Mouse (Mus musculus) B cell, adult 62 days (primary cell): ENCODE data around the gene Nmb. TPM values are rescaled to one million over a fixed set of nuclear protein-coding genes. Genes with fewer than 3 reads are reported as not detected.

Experiments
- total RNA-seq: library from RNA; stranded (reverse); gene quantifications from 4 replicates; pipeline ENCODE4 v1.2.4, GENCODE M21; 2023

Nmb gene
- total RNA-seq, result 11.8 to 17.5 TPM (median 13.8 TPM) in 4 replicates

DNA sequence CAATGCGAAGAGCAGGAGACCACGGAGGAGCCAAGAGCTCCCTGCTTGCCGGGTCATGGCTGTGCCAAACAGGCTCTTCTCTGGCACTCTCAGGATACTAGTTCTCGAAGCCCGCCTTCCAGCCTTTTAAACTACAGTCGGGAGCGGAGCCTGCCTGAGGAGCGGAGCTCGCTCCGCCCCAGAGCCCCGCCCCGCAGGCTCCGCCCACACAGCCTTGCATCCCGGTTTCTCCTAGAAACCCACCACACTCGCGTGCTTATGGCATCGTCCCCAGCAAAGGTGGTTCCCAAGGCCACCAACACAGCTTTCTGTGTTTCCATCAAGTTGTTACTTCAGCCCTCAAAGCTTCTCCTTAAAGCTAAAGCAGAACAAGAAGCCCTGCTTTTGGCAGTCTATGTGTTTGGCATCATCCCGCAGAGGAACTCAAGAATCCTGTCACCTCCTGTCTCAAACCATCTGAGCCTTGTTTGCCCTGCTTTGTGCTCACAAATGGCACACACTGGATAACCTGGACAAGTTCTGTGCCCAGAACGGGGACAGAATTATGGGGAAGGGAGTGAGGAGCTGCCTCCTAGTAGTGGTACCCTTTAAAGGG, at the start of gene Nmb:
Gene Nmb, minus strand, starts transcription at position 156 of the 595 bp plus-strand sequence.

DNA sequence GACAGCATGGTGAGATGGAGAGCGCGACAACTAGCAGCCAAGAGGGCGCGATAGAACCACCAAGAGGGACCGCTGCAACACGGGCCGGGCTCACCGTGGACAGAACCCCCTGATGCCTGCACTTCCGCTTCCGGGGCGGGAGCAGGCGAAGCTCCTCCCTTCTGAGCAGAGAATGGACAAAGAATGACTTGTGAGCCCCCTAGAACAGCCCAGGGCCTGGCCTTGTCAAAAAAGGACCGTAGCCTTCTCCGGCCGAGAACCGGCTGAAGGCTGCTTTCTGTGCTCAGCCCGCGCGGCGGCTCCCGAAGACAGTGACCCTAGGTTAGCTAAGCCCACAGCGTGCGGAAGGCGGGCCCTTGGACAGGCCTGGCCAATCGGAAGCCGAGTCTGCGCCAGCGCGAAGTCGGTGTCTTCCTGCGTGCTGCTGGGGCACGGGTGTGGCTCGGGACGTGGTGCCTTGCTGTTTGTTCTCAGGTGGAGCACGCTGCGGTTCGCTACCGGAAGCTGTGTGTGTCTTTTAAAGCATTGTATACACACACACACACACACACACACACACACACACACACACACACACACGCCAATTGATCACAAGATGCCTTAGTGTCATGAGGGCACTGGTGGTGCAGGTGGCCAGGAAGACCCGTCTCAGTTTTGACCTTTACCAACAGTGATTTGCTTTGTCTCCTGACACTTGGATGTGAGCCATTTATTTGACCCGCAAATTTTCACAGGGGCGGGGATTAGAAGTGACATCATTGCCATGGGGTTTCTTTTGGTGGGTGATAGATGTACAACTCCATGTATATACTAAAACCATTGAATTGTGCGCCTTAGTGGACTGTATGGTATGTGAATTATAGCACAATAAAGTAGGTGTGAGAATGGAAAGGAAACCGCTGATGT, 42.8 kb upstream of the Nmb start, which contains the start of gene Sec11a:
Gene Sec11a, minus strand, starts transcription at position 336 of the 906 bp plus-strand sequence.

DNA sequence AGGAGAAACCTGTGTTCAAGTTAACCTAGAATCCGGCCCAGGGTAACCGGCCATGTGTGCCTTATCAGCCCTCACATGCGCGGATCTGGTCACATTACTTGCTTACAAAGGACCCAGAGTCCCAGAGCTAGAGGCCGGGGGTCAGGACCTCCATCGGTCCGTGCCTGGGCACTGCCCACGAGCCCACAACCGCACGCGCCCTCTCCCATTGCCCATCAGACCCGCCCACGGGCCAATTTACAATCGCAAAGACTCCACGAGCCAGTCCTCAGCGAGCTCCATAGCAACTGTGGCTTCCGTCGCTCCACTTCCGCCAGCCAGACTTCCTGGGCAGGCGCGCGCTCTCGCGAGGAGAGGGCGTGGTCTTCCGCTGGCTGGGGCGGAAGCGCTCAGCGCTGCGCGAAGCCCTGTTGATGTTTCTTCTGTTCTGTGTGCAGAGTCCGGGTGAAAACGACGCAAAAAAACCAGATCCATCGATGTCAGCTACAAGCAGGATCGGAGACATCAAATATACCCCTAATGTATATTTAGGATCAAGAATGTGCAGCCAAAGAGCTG, 3.9 kb downstream of the Nmb start, which contains the start of gene Wdr73:
Gene Wdr73, minus strand, starts transcription at position 326 of the 558 bp plus-strand sequence.

DNA sequence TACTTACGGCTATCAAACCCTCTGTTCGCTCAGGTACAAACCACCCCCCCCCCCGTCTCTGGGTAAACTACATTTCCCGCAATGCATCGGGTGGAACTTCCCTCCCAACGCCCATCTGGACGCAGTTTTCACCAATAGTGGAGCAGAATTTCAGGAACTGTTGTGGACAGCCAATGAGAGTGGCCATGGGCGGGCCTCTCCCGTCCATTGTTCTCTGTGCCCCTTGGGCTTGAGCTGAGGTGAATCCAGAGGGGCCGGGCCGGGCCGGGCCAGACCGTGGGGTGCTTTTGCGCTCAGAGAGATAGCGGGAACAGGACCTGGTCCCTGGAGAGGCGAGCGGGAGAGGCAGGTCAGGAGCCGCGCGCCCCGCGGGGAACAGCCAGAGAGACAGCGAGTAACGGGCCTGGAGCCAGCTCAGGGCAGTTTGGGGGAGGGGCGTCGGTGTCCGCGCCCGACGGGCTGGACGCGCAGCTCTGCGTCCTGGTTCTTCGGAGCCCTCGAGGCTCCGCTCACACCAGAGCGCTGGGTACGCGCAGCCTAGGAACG, 44.1 kb downstream of the Nmb start, which contains the start of gene Zscan2:
Gene Zscan2, plus strand, starts transcription at position 192 of the 546 bp plus-strand sequence.

Other genes with a start within 250 kb of the Nmb start
- 36.2 to 44.9 TPM (median 39.0 TPM) in 4 replicates for gene Crtc3, start 216.2 kb downstream of the Nmb start, total RNA-seq
- 506 to 531 TPM (median 513 TPM) in 4 replicates for gene Iqgap1, start 79.1 kb downstream of the Nmb start, total RNA-seq
- 5.4 to 9.0 TPM (median 6.5 TPM) in 4 replicates for gene Zscan2, start 44.2 kb downstream of the Nmb start, total RNA-seq
- 13.5 to 27.1 TPM (median 16.9 TPM) in 4 replicates for gene Wdr73, start 3.8 kb downstream of the Nmb start, total RNA-seq
- gene Sec11a, start 42.7 kb upstream of the Nmb start, total RNA-seq, result 84.9 to 101 TPM (median 90.3 TPM) in 4 replicates
- gene Zfp592, start 88.6 kb upstream of the Nmb start, total RNA-seq, result 103 to 125 TPM (median 112 TPM) in 4 replicates
- gene Alpk3, start 152.5 kb upstream of the Nmb start, total RNA-seq, result 0.36 to 0.52 TPM (median 0.46 TPM) in 4 replicates
- not detected in 4 replicates for gene Slc28a1, start 209.7 kb upstream of the Nmb start, total RNA-seq